Mouse (Mus musculus) lung, embryonic 14.5 days (tissue): ENCODE measurements around the gene Gdf9. TPM values are rescaled to one million over a fixed set of nuclear protein-coding genes. Genes with fewer than 3 reads are reported as not detected.

ENCODE experiments used
- ATAC-seq: fragments of 200-750 bp; cut with Nextera tagmentation; 2 replicates; pipeline ENCODE4 v1.8.0; 2017; ENCODE audit warnings: mild to moderate bottlenecking, moderate TSS enrichment, moderate library complexity; ENCODE audit not compliant: insufficient read depth
- DNase-seq: peaks from one replicate; pipeline ENCODE4 v3.0.0-alpha.2; 2015
- H3K27ac ChIP-seq: fragments of 300-500 bp; sonication (generic); 2 replicates; pipeline ENCODE4 v1.5.1; 2014; ENCODE audit warnings: low read depth, mild to moderate bottlenecking, moderate library complexity
- H3K27me3 ChIP-seq: fragments of 300-500 bp; sonication (generic); 2 replicates; pipeline ENCODE4 v1.6.1; 2014; ENCODE audit warnings: low read length, control low read depth; ENCODE audit not compliant: insufficient read depth
- H3K36me3 ChIP-seq: fragments of 300-500 bp; sonication (generic); 2 replicates; pipeline ENCODE4 v1.6.1; 2014; ENCODE audit warnings: control low read depth; ENCODE audit not compliant: insufficient read depth
- H3K4me1 ChIP-seq: fragments of 300-500 bp; sonication (generic); 2 replicates; pipeline ENCODE4 v1.6.1; 2014; ENCODE audit warnings: antibody characterized with exemption, control low read depth; ENCODE audit not compliant: insufficient read depth
- H3K4me2 ChIP-seq: fragments of 300-500 bp; sonication (generic); 2 replicates; pipeline ENCODE4 v1.6.1; 2014; ENCODE audit warnings: mild to moderate bottlenecking
- H3K4me3 ChIP-seq: fragments of 300-500 bp; sonication (generic); 2 replicates; pipeline ENCODE4 v1.5.1; 2014; ENCODE audit warnings: low read depth, low read length
- H3K9ac ChIP-seq: fragments of 300-500 bp; sonication (generic); 2 replicates; pipeline ENCODE4 v1.6.1; 2014
- H3K9me3 ChIP-seq: fragments of 300-500 bp; sonication (generic); 2 replicates; pipeline ENCODE4 v1.6.1; 2016; ENCODE audit warnings: low read depth, low read length, control low read depth
- CTCF ChIP-seq: IDR thresholded peaks from 2 replicates; pipeline ENCODE4 v1.5.1; 2016; ENCODE audit warnings: antibody characterized with exemption, low read depth
- WGBS: fragments of 180-500 bp; shearing (Covaris S2); extraction: QIAGEN DNeasy Blood & Tissue Kit; methylation state at CpG from one replicate; pipeline ENCODE4 v1.1.7; 2014; 5-methylcytosine and 5-hydroxymethylcytosine counted together
- polyA plus RNA-seq: library from polyadenylated mRNA; unstranded; fragments of >200 nt; fragmentation: Nextera tagmentation; extraction: Ambion mirVana; gene quantifications from 2 replicates; pipeline ENCODE4 v1.2.1, GENCODE M21; 2014

Gene Gdf9
- polyA plus RNA-seq, 1 experiment from 2014 or later: 2.0 TPM

- no peak for TF ChIP-seq CTCF
- H3K4me3 ChIP-seq: peak overlapping the region; percentile 44
- no peaks in the 10 kb centered on the region for H3K36me3 ChIP-seq
- ATAC-seq (0 out of 2 replicates have a peak, but pooled peaks have one; percentile 14), DNase-seq (peak; percentile 56)
- H3K27ac ChIP-seq: no peak overlapping the region
- 5% methylated on average over 55 of the region's 55 CpGs for WGBS
- peak overlapping the region; percentile 82 for H3K4me2 ChIP-seq
- peaks cover 62% of the 10 kb centered on the region for H3K27me3 ChIP-seq
- H3K9me3 ChIP-seq: no peaks in the 10 kb centered on the region
- peak overlapping the region; percentile 38; the same call in 1 of the 2 replicates for H3K9ac ChIP-seq
- peaks cover 4% of the 10 kb centered on the region; the same call in 1 of the 2 replicates for H3K4me1 ChIP-seq
Measured at GRCm38 (mm10) chr11:53463551-53464424, 33.0 kb downstream of the Gdf9 start.

- H3K4me2 ChIP-seq: peak overlapping the region; percentile 65
- peak; percentile 52; the same call in 1 of the 2 replicates for ATAC-seq
- no peaks in the 10 kb centered on the region for H3K9me3 ChIP-seq
- peak; percentile 88 for TF ChIP-seq CTCF
- WGBS: 7% methylated on average over 40 of the region's 40 CpGs
- peaks cover 4% of the 10 kb centered on the region; the same call in 1 of the 2 replicates for H3K4me1 ChIP-seq
- DNase-seq: peak; percentile 92
- peak overlapping the region; percentile 29 for H3K4me3 ChIP-seq
- H3K9ac ChIP-seq: peak overlapping the region; percentile 48
- peaks cover 75% of the 10 kb centered on the region for H3K27me3 ChIP-seq
- H3K36me3 ChIP-seq: no peaks in the 10 kb centered on the region
- no peak overlapping the region for H3K27ac ChIP-seq
Measured at GRCm38 (mm10) chr11:53466231-53466971, 35.6 kb downstream of the Gdf9 start.

- ATAC-seq (no peak), DNase-seq (no peak)
- Histone ChIP-seq H3K4me2 (peak overlapping the region; percentile 50), H3K9ac (no peak overlapping the region), H3K4me3 (no peak overlapping the region), H3K9me3 (no peaks in the 10 kb centered on the region), H3K4me1 (peaks cover 4% of the 10 kb centered on the region; the same call in 1 of the 2 replicates), H3K36me3 (no peaks in the 10 kb centered on the region), H3K27ac (no peak overlapping the region), H3K27me3 (peaks cover 53% of the 10 kb centered on the region)
- no peak for TF ChIP-seq CTCF
- WGBS: 44% methylated on average over 16 of the region's 16 CpGs
Measured at GRCm38 (mm10) chr11:53469294-53469967, 38.6 kb downstream of the Gdf9 start.

DNA sequence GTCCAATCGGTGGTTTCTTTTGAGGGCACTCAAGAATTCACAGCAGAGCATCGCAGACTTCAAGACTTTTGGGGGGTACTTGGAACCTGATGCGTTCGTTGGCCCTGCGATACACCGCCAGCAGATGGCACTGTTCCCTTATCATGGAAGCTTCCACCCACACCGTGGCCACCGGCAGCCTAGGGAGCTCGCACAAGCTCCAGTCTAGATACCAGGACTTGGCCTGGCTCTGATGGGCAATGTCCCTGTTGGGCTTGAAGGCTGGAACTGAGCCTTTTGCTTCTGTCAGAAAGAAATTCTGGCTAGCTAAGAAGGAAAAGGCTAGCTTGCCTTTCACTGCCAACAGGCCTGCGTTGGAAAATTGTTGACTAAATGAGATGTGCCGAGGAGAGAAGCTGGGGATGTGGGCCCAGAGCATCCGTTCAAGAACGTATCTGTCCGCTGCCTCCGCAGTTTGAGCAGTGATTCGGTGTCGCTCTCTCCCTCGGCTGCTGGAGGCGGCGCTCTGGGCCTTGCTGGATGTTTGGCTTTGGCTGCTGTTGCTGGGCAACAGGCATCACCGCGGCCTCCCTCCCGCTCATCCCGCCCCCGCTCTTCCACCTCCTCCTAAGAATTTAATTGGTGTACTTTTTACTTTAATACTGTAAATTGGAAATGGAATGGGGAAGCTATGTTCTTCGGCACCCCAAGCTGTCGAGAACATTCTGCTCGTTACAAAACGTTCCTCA is 39.3 kb downstream of the Gdf9 start, which contains the start of gene Gm9837:
Gene Gm9837 (minus strand): TSS at position 512 of the 728 bp plus-strand sequence.
- Histone ChIP-seq H3K9me3 (no peaks in the 10 kb centered on the region), H3K4me3 (peak within 1 kb of the TSS; percentile 5; the same call in 1 of the 2 replicates), H3K9ac (0 out of 2 replicates have a peak within 1 kb of the TSS, but pooled peaks have one; percentile 2), H3K4me2 (peak within 1 kb of the TSS; percentile 50), H3K27me3 (peaks cover 53% of the 10 kb centered on the region), H3K36me3 (no peaks in the 10 kb centered on the region), H3K4me1 (peaks cover 4% of the 10 kb centered on the region; the same call in 1 of the 2 replicates), H3K27ac (no peak within 1 kb of the TSS)
- WGBS: 3% methylated on average over 29 of the region's 29 CpGs
- ATAC-seq (peak; percentile 74), DNase-seq (peak; percentile 96)
- peak; percentile 96 for TF ChIP-seq CTCF

- no peak overlapping the region for H3K27ac ChIP-seq
- WGBS: 70% methylated on average over 3 of the region's 3 CpGs
- no peak overlapping the region for H3K4me3 ChIP-seq
- H3K4me1 ChIP-seq: no peaks in the 10 kb centered on the region
- ATAC-seq: no peak
- no peak overlapping the region for H3K9ac ChIP-seq
- DNase-seq: no peak
- no peaks in the 10 kb centered on the region for H3K36me3 ChIP-seq
- H3K27me3 ChIP-seq: peaks cover 54% of the 10 kb centered on the region
- no peaks in the 10 kb centered on the region for H3K9me3 ChIP-seq
- no peak overlapping the region for H3K4me2 ChIP-seq
- peak; percentile 34; the same call in 1 of the 2 replicates for TF ChIP-seq CTCF
Measured at GRCm38 (mm10) chr11:53472709-53473108, 41.9 kb downstream of the Gdf9 start.

GRCm38 (mm10) chr11:53475620-53476019 is 44.8 kb downstream of the Gdf9 start:
- no peak for TF ChIP-seq CTCF
- Histone ChIP-seq H3K27ac (no peak overlapping the region), H3K27me3 (peaks cover 75% of the 10 kb centered on the region), H3K9me3 (no peaks in the 10 kb centered on the region; the same call in 1 of the 2 replicates), H3K4me3 (no peak overlapping the region), H3K36me3 (no peaks in the 10 kb centered on the region), H3K4me2 (no peak overlapping the region), H3K9ac (no peak overlapping the region), H3K4me1 (no peaks in the 10 kb centered on the region)
- 21% methylated on average over 8 of the region's 8 CpGs for WGBS
- no peak for DNase-seq
- ATAC-seq: no peak
